Mouse (Mus musculus): ENCODE measurements at regions not wholly inside any gene's neighbourhood (a gene's known extent, or its start where the extent isn't known, plus 50 kb on each side); places are given as distances from the start of the nearest gene placed in this dataset.

- DNase-seq (ENCODE audit: low spot score in 2 of 2): peak in 1 of 2 experiments; percentile 3
Measured at GRCm38 (mm10) chr2:114968651-114969050, 313.9 kb upstream of the Dph6 start.

- no peak for DNase-seq (ENCODE audit: low spot score in 2 of 2)
Measured at GRCm38 (mm10) chr2:114993419-114993818, 338.7 kb upstream of the Dph6 start.

GRCm38 (mm10) chr2:114993882-114994281 lies 339.1 kb upstream of the Dph6 start:
- no peak for DNase-seq (ENCODE audit: low spot score in 2 of 2)

DNA sequence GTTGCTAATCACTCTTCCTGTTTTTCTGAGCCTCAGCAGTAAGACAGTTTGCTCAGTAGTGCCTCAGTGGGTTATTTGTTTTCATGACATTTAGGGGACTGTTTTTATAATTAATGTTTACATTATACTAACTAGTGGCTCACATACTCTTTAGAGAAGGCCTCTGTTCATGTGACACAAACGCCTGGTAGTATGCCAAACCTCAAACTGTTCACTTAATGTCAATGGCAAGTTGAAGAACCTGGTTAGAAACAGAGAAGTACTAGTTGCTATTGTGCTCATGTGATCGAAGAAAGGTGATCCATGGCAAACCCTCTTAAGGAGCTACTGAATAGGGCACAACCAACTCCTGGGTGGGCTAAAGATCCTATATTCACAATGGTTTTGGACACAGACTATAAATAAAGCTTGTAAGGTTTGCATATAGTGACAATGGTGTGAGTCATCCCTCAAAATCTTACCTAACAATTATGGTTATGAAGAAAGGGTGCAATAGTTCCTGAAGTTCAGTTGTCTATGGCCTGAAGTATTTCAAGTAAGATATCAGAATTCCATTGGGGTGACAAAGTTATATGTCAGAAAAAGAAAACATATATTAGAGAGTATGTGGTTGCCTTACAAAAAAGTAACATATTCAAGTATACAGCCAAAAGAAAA lies 340.1 kb upstream of the Dph6 start:
- DNase-seq (ENCODE audit: low spot score in 2 of 2): no peak

- no peak for DNase-seq (ENCODE audit: low spot score in 2 of 2)
Measured at GRCm38 (mm10) chr2:115013916-115014315, 359.2 kb upstream of the Dph6 start.

DNA sequence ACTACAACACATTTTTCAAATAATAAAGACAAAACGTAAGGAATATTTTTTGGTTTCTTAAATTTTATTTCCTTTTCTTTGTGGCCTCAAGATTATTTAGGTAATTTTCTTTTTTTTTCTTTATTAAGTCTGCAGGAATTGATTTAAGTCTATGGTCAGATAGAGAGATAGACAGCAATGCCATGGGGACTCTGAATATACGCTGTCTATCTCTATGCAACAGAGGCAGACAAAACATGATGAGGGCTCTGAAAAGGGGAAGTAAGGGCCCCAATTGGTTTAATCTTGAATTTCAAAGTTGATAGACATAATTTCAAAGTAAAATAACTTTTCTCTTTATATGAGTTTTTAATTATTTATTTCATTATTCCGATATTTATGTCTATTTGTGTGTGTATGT lies 372.0 kb upstream of the Dph6 start:
- no peak for DNase-seq (ENCODE audit: low spot score in 2 of 2)

GRCm38 (mm10) chr2:115031134-115031533 lies 376.4 kb upstream of the Dph6 start:
- no peak for DNase-seq (ENCODE audit: low spot score in 2 of 2)

- DNase-seq (ENCODE audit: low spot score in 2 of 2): peak; percentile 3 to 16
Measured at GRCm38 (mm10) chr2:115036205-115036604, 381.4 kb upstream of the Dph6 start.

DNA sequence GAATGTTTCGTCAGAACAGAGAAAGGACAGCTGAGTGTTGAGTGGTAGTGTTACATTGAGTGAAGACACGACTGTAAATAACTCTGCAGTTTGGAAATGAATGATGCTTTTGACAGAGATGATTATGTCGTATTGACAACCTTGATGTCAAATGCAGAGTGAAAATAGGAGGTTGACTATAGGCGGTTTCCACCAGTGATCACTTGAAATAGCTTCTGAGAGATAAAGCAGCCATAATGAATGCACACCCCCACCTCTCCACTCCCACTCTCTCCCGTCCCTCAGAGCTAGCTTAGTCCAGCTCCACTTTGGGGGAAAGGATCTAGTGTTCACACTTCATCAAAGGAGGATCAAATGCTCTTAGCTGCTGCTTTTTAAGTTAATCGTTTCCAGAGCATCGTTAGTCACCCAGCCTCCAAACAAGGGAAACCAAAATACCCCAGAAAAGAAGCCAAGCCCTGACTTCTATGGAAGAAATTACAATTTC lies 387.6 kb upstream of the Dph6 start:
- DNase-seq (ENCODE audit: low spot score in 2 of 2): peak in 1 of 2 experiments; percentile 22

- no peak for DNase-seq (ENCODE audit: low spot score in 2 of 2)
Measured at GRCm38 (mm10) chr2:115056327-115057070, 401.7 kb upstream of the Dph6 start.

- no peak for DNase-seq (ENCODE audit: low spot score in 2 of 2)
Measured at GRCm38 (mm10) chr2:115057200-115057599, 402.4 kb upstream of the Dph6 start.

DNA sequence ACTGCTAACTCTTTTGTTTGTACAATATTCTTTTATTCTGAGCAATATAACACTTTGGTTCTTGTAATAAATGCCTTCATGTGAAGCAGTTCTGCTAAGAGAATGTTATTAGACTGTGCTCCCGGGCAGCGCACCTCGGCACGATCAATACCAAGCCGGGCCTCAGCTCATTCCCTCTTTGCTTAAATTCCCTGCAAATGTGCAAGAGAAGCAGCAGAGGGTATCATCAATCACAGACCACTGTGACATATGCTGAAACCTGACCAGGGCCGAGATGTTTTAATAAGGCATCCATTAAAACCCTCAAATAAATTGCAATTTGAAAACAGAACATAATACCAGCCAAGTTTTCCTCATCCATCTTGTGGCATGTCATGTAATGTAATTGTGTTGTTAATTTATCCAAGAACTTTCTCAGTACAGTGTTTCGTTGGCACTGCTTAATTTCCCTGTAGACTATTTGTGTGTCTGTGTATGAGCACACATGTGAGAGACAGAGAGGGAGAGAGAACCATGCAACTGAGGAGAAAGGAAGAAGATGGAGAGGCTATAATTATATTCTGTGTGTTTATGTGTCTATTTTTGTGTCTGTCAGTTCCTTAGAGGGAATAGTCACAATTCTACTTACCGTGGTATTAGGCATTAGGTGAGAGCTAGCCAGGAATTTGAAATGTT lies 412.9 kb upstream of the Dph6 start:
- no peak for DNase-seq (ENCODE audit: low spot score in 2 of 2)

GRCm38 (mm10) chr2:115069704-115070103 lies 414.9 kb upstream of the Dph6 start:
- no peak for DNase-seq (ENCODE audit: low spot score in 2 of 2)

DNA sequence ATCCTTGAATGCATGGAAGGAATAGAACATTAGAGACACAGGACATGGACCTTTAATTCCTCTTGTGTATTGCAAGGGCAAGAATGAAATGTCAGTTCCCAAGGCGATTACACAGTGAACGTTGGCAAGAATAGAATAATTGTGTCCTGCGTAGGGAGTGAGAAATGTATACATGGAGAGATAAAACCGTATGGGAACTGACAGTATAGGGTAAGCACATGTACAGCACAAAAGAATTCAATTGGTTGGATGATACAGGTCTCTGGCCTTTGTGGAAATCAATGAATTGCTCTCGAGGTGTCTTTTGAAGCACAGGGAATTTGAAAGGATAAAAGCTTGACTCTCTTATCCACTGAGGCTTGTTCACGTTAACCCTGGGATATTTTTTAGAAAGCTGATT lies 415.4 kb upstream of the Dph6 start:
- DNase-seq (ENCODE audit: low spot score in 2 of 2): no peak

DNA sequence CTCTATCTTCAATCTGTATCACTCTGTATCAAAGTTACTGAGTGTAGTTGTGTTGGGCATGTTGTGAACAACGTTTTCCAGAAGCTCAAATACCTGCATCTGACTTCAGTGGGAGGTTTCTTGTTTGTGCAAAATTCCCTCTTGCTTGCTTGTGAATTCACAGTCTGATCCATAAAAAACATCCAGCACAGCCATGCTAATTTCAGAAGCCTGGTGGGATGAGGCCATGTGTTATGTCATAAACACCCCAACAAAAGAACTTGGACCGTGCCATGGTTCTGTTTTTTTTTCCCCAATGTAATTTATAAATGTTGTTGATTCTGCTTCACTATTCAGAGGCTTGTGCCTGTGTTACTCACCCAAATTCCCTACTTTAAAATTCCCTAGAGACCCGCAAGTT lies 415.9 kb upstream of the Dph6 start:
- peak in 1 of 2 experiments; percentile 18 for DNase-seq (ENCODE audit: low spot score in 2 of 2)

DNA sequence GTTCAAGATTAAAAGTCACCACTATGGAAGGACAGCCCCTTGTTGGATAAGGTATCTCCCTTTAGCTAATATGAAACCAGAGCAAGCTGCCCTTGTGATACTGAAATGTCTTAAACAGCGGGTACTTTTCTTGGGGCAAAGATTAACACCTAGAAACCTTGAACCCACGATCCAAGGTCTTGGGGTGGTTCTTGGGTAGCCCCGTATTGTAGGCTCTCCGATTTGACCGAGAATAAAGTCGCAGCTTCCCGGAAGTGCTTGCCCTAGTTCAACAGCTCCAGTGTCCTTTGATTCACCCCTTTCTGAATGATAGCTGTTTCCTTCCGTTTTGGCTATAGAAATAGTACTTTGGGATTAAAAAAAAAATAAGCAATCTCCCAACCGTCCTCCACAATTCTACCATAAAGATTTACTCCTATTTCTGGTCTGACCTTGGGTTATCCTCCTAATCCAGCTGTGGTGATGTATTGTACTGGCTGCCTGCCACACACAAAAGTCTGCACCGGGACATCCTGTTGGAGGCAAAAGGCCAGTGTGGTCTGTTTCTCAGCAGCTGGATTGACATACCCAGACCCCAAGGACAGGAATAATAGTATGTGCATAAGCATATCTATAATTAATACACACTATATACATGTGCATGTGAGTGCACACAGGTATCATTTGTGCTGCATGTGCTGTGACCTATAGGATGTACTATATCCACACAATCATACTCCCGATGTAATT lies 427.0 kb upstream of the Dph6 start:
- DNase-seq (ENCODE audit: low spot score in 2 of 2): no peak

DNA sequence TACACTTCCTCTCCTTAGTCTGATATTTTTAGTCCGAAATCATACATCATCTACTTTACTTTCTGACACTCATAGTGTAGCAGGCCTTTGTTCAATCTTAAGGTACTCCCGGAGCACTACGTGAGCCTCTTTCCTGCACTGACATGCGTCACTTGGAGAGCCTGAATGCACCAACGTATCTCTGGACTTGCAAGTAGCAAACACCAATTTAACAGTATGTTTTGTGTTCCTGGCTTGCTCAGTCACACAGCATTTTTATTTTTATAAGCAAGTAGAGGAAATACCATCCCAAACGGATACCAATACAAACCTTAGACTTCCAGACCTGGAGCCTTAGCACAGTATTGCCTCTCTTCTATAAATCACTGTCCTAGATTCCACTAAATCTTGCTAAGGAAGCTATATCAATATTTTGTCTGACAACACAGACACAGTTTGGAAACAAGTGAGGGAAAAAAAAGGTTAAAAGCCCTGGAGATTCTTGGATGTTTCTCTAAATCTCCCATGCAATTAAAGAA lies 427.6 kb upstream of the Dph6 start:
- no peak for DNase-seq (ENCODE audit: low spot score in 2 of 2)

- DNase-seq (ENCODE audit: low spot score in 2 of 2): no peak
Measured at GRCm38 (mm10) chr2:115088421-115089120, 433.8 kb upstream of the Dph6 start.

DNA sequence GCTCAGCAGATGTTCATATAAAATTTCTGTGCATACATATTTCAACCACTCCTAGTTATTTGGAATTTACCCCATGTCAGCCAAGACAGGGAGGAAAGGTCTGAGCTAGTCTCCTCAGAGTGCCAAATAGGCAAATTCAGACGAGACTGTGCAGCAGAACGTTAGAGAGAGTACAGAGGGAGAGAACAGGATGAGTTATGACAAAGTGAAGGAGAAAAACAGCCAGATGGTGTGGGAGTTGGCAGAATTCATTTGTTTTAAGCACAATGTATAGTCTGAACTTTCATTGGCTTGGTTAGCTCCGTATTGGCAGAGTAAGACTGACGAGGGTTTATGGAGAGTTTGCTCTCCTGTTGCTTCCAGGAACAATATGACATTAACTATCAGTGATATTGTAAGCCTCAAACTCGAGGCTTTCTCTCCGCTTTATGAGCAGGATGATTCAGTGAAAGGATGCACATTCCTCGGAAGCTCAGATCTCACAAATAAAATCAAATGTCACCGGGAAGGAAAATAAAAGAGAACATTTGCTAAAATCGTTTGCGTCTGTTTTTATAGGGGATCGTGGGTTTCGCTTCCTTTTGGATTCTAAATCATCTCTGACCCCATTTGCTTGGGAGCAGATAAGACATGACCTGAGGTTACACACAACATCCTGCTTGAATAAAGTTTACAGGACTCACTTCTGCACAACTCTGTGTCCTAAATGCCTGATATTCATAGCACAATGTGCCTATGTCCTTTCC lies 435.8 kb upstream of the Dph6 start:
- DNase-seq (ENCODE audit: low spot score in 2 of 2): no peak

DNA sequence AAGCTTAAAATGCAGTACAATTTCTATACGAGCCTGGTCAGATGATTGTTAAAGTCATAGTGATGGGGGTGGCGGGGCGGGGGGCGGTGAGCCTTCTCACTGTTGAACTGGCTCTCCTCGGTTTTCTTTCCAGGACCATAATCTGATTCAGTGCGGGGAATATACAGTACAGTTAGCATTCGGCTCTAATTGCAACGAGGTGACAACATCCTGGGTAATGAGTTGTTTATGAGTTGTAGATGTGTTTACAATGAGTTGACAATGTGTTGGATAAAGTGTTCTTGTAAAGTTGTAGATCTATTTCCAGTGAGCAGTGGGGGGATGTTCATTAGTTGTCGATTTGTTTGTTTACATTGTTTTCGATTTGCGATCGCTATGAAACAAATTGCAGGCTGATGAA lies 440.6 kb upstream of the Dph6 start:
- DNase-seq (ENCODE audit: low spot score in 2 of 2): no peak

Data from right cerebral cortex, postnatal 36 days (tissue).